Mouse (Mus musculus): ENCODE measurements around the gene Hand2. TPM values are rescaled to one million over a fixed set of nuclear protein-coding genes. Genes with fewer than 3 reads are reported as not detected.

Hand2 gene
- polyA plus RNA-seq, 1 experiment from 2014 or later: 0.12 TPM

DNA sequence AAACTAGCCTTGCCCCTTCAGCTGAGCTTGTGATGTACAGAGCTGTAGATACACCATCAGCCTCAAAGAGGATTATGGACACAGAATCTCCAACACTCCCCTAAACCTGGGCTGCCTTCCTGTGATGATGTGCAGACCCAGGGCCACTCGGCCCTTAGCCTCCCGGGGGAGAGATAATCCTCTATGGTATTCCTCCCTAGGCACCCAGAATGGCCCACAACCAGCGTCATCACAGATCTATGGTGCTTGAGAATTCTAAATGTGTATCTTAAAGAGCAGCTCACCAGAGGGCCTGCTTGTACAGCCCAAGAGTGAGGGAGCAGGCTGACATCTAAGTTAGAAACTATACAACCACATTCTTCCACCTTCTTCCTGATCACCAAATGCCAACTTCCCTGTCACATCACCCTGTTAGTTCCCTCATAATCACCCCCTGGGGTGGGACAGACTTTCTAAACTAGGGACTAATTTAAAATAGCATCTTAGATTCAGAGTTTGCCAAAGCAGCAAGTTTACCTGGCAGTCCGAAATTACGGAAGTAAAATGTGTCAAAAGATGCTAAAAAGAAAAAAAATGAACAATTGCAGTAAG, 2.8 kb upstream of the Hand2 start:
- H3K27ac ChIP-seq (ENCODE audit: low read length): no peak overlapping the region
- H3K27me3 ChIP-seq (replicated peaks; ENCODE audit: insufficient read depth, low read length): peaks cover 79% of the 10 kb centered on the region
- TF ChIP-seq EP300 (IDR thresholded peaks at IDR 0.05): no peak
- TF ChIP-seq CTCF (IDR thresholded peaks at IDR 0.05): no peak
- H3K4me2 ChIP-seq (replicated peaks; ENCODE audit: low read depth, low read length): no peak overlapping the region
- H3K9me3 ChIP-seq (ENCODE audit: low read length): no peaks in the 10 kb centered on the region
- no peak for ATAC-seq
- DNase-seq (ENCODE audit: low spot score): no peak
- peaks cover 3% of the 10 kb centered on the region; the same call in 1 of the 2 replicates for H3K4me1 ChIP-seq (ENCODE audit: insufficient read depth, low read depth, low read length)
- H3K4me3 ChIP-seq (ENCODE audit: low read depth, low read length): no peak overlapping the region
- WGBS: 6% methylated on average over 5 of the region's 5 CpGs
- H3K9ac ChIP-seq (replicated peaks; ENCODE audit: low read depth): no peak overlapping the region
- H3K36me3 ChIP-seq (ENCODE audit: insufficient read depth, low read length): no peaks in the 10 kb centered on the region

DNA sequence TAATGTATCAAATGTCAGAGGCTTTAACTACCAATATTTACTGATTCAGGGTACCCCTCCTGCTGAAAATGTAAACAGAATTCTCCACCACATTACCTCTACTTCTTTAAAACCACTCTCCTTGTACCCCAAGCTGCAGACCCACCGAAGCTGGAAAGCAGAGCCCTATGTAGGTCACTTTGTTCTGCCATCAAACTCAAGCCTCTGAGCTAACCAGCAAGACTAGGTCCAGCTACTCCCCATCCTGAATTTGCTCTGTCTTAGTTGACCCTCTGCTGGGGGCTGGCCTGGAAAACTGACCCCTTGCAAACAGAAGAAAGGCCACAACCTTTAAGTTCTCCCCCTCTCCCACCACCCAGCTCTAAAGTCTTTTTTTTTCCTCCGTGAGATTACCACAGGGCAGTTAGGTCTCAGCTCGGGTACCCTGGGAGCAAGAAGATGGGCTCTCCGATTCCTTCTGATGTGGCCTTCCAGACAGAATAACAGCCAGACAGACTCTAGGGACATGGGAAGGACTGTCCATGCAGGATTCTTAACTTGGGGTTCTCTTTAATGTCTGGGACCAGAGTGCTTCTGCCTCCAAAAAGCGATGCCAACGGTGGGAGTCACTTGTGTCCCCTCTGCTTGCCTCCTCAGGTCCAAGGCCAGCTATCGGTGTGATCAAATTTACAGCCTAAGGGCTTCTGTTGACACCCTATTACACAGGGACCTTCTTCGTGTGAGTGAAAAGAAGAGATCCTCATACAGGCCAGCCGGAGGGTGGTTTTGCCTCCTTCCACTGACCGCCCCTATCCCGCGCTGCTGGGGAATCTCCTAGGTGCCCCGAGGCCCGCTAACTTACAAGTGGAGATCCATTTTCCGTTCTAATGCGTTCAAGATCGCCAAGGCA, 1.4 kb upstream of the Hand2 start:
- peaks cover 79% of the 10 kb centered on the region for H3K27me3 ChIP-seq (replicated peaks; ENCODE audit: insufficient read depth, low read length)
- H3K36me3 ChIP-seq (ENCODE audit: insufficient read depth, low read length): no peaks in the 10 kb centered on the region
- no peak overlapping the region for H3K4me2 ChIP-seq (replicated peaks; ENCODE audit: low read depth, low read length)
- DNase-seq (ENCODE audit: low spot score) (no peak), ATAC-seq (no peak)
- no peak for TF ChIP-seq EP300 (IDR thresholded peaks at IDR 0.05)
- TF ChIP-seq CTCF (IDR thresholded peaks at IDR 0.05): no peak
- 3% methylated on average over 17 of the region's 17 CpGs for WGBS
- no peak overlapping the region for H3K4me3 ChIP-seq (ENCODE audit: low read depth, low read length)
- peaks cover 3% of the 10 kb centered on the region; the same call in 1 of the 2 replicates for H3K4me1 ChIP-seq (ENCODE audit: insufficient read depth, low read depth, low read length)
- no peaks in the 10 kb centered on the region for H3K9me3 ChIP-seq (ENCODE audit: low read length)
- H3K9ac ChIP-seq (replicated peaks; ENCODE audit: low read depth): no peak overlapping the region
- H3K27ac ChIP-seq (ENCODE audit: low read length): no peak overlapping the region

DNA sequence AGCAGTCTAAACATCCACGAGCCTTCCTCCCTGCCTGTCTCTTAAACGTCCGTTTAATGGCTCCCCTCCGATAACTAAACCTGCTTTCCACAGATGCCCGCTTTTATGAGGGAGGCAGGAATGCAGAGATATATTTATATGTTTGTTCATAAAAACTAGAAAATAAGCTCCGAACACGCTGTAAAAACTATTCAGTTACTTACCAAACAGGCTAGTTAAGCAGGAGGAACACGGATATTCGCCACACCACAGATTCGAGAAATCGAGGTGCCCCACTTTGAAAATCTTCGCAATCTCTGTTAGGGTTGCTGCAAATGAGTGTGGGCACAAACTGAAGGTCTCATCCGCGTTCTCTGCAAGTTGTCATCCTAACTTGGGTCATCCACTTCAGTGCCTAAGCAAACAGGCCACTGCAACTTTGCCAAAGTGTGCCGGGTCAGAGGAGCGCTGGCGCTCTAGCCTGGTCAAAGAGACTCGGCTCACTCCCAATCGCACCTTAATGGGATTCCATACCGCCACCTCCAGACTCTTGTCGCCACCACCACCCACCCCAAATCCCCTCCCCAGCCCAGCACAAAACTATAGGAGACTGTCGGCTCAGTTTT, 700 bp upstream of the Hand2 start:
- Histone ChIP-seq H3K4me3 (ENCODE audit: low read depth, low read length) (no peak overlapping the region), H3K27me3 (replicated peaks; ENCODE audit: insufficient read depth, low read length) (peaks cover 80% of the 10 kb centered on the region), H3K36me3 (ENCODE audit: insufficient read depth, low read length) (no peaks in the 10 kb centered on the region), H3K9me3 (ENCODE audit: low read length) (no peaks in the 10 kb centered on the region), H3K4me1 (ENCODE audit: insufficient read depth, low read depth, low read length) (peaks cover 3% of the 10 kb centered on the region; the same call in 1 of the 2 replicates), H3K4me2 (replicated peaks; ENCODE audit: low read depth, low read length) (no peak overlapping the region), H3K27ac (ENCODE audit: low read length) (no peak overlapping the region), H3K9ac (replicated peaks; ENCODE audit: low read depth) (no peak overlapping the region)
- TF ChIP-seq CTCF (IDR thresholded peaks at IDR 0.05) (no peak), EP300 (IDR thresholded peaks at IDR 0.05) (no peak)
- ATAC-seq: no peak
- DNase-seq (ENCODE audit: low spot score): no peak
- WGBS: 2% methylated on average over 22 of the region's 22 CpGs

GRCm38 (mm10) chr8:57321898-57322895, 1.4 kb downstream of the Hand2 start:
- ATAC-seq (no peak), DNase-seq (ENCODE audit: low spot score) (no peak)
- no peaks in the 10 kb centered on the region for H3K36me3 ChIP-seq (ENCODE audit: insufficient read depth, low read length)
- peak overlapping the region; percentile 34 for H3K4me3 ChIP-seq (ENCODE audit: low read depth, low read length)
- peaks cover 87% of the 10 kb centered on the region for H3K27me3 ChIP-seq (replicated peaks; ENCODE audit: insufficient read depth, low read length)
- 2% methylated on average over 56 of the region's 64 CpGs for WGBS
- H3K4me2 ChIP-seq (replicated peaks; ENCODE audit: low read depth, low read length): peak overlapping the region; percentile 58
- no peak overlapping the region for H3K27ac ChIP-seq (ENCODE audit: low read length)
- no peaks in the 10 kb centered on the region for H3K9me3 ChIP-seq (ENCODE audit: low read length)
- TF ChIP-seq CTCF (IDR thresholded peaks at IDR 0.05): no peak
- no peak for TF ChIP-seq EP300 (IDR thresholded peaks at IDR 0.05)
- peaks cover 3% of the 10 kb centered on the region; the same call in 1 of the 2 replicates for H3K4me1 ChIP-seq (ENCODE audit: insufficient read depth, low read depth, low read length)
- no peak overlapping the region for H3K9ac ChIP-seq (replicated peaks; ENCODE audit: low read depth)

GRCm38 (mm10) chr8:57322961-57323941, 2.5 kb downstream of the Hand2 start:
- H3K4me3 ChIP-seq (ENCODE audit: low read depth, low read length): 0 out of 2 replicates have a peak overlapping the region, but pooled peaks have one; percentile 3
- H3K9ac ChIP-seq (replicated peaks; ENCODE audit: low read depth): no peak overlapping the region
- no peak overlapping the region for H3K4me2 ChIP-seq (replicated peaks; ENCODE audit: low read depth, low read length)
- DNase-seq (ENCODE audit: low spot score) (no peak), ATAC-seq (no peak)
- no peak for TF ChIP-seq EP300 (IDR thresholded peaks at IDR 0.05)
- TF ChIP-seq CTCF (IDR thresholded peaks at IDR 0.05): no peak
- H3K9me3 ChIP-seq (ENCODE audit: low read length): no peaks in the 10 kb centered on the region
- H3K36me3 ChIP-seq (ENCODE audit: insufficient read depth, low read length): no peaks in the 10 kb centered on the region
- peaks cover 3% of the 10 kb centered on the region; the same call in 1 of the 2 replicates for H3K4me1 ChIP-seq (ENCODE audit: insufficient read depth, low read depth, low read length)
- WGBS: 4% methylated on average over 31 of the region's 31 CpGs
- H3K27me3 ChIP-seq (replicated peaks; ENCODE audit: insufficient read depth, low read length): peaks cover 88% of the 10 kb centered on the region
- H3K27ac ChIP-seq (ENCODE audit: low read length): no peak overlapping the region
